Mouse (Mus musculus): ENCODE results near the gene 1810062G17Rik.

Gene 1810062G17Rik

GRCm38 (mm10) chr3:36475532-36476087 lies at the start of gene 1810062G17Rik, which contains the start of gene Anxa5:
TSS of gene 1810062G17Rik (plus strand) at chr3:36475937.
TSS of gene Anxa5 (minus strand) at chr3:36475894.
- peak; percentile 90 for DNase-seq

DNA sequence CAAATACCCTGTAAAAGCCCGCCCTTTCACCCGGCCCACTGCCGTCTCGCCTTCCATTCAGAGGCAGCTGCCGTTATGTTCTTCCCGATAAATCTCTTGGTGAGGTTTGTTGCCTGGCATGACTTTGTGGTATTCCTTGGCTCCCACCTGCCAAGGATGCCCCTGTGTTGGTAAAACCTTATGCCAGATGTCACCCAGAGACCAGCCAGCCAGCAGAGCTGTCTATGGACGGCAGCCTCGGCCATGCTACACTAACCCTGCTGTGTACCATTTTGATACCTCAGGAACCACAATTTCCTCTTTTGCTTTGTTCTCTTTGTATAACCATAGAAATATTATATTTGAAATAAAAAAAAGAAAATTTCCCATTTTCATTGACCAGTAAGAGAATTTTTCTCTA lies 48.4 kb upstream of the 1810062G17Rik start:
- DNase-seq = no peak

DNA sequence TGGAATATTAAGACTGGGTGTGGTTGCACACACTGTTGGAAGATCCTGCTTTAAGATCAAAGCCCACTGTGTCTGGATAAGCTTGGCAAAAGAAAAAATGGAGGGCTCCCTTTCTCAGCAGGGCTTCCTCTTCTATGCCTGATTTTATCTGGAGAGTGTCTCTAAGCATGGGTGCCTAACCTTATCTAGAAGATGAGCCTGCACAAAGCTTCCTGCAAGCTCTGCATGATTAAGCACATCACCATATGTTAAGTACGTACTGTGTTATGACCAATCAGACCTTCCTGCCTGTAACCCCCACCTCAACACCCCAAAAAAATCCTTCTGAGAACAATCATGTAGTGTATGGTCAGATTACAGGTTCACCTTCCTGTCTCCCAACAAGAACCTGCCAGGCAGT lies 45.4 kb upstream of the 1810062G17Rik start:
- no peak for DNase-seq

DNA sequence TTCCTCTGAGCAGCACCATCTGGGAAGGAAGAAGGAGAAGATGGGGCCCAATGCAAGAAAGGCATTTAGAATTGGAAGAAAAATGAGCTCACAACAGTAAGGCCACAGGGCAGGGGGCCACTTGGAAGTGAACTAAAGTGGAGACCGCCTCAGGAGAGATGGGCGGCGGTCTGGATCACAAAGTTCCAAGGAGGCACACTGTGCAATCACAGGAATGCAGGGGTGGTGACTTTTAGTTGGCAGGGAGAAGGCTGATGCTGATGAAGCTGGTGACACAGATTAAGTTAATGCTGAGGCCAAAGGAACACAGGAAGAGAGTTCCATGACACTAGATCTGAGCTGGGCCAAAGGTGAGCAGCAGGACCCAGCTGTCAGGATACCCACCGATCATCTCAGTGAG lies 35.5 kb upstream of the 1810062G17Rik start:
- DNase-seq = no peak

- DNase-seq = no peak
Measured at GRCm38 (mm10) chr3:36442426-36442825, 33.3 kb upstream of the 1810062G17Rik start.

GRCm38 (mm10) chr3:36446041-36446440 lies 29.7 kb upstream of the 1810062G17Rik start:
- DNase-seq = no peak

DNA sequence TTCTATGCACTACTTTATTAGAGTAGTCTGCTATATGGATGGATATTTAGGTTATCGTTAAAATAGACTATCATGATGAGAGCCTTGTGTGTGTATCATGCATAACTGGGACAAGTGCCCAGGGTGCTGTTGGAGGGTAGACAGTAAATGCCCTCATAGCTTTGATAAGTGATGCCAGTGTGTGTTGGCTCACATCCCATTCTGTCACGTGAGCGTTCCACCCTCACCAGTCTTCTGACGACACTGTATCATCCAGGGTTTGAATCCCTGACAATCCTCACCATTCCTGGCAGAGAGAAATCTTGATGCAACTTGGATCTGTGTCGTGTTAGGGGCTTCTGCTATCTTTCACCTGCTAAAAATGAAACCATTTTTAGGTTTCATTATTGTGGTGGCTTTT lies 29.2 kb upstream of the 1810062G17Rik start:
- DNase-seq = no peak

GRCm38 (mm10) chr3:36446918-36447317 lies 28.8 kb upstream of the 1810062G17Rik start:
- no peak for DNase-seq

- DNase-seq = no peak
Measured at GRCm38 (mm10) chr3:36449292-36450165, 26.2 kb upstream of the 1810062G17Rik start.

GRCm38 (mm10) chr3:36452502-36452901 lies 23.2 kb upstream of the 1810062G17Rik start:
- no peak for DNase-seq

GRCm38 (mm10) chr3:36455124-36455523 lies 20.6 kb upstream of the 1810062G17Rik start:
- DNase-seq = no peak

- peak; percentile 41 for DNase-seq
Measured at GRCm38 (mm10) chr3:36455566-36455965, 20.2 kb upstream of the 1810062G17Rik start.

- DNase-seq = no peak
Measured at GRCm38 (mm10) chr3:36460717-36461116, 15.0 kb upstream of the 1810062G17Rik start.

GRCm38 (mm10) chr3:36461819-36462218 lies 13.9 kb upstream of the 1810062G17Rik start:
- DNase-seq = no peak

DNA sequence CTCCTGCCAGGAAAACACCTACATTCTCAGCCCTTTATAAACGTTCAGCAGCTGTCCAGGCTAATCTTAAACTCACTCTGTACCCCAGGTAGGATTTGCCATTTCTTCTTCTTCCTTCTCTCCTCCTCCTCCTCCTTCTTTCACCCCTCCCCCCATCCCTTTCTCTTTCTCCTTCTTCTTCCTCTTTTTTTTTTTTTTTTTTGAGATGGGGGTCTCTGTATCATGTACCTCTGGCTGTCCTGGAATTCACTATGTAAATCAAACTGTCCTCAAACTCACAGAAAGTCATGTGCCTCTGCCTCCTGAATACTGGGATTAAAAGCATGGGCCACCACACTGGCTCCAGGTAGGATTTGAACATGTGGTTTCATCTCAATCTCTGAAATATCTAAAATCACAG lies 13.4 kb upstream of the 1810062G17Rik start:
- DNase-seq = no peak

DNA sequence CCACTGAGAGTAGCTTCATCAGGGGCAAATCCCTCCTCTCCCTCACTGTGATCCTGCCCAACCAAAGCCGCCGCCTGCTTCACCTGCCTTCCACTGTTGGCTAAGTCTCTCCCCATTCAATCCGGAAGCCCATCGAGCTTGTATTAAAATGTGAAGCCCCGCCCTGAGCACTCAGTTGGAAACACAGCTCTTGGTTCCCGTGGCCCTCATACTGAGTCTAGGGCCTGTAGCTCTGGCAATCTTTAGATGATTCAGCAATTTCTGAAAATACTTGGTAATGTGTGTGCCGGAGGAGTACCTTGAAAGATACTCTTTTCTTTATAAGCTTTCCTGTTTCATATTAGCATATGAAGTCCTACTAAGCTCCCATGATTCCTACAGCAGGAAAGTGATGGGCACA lies 10.2 kb upstream of the 1810062G17Rik start:
- no peak for DNase-seq

DNA sequence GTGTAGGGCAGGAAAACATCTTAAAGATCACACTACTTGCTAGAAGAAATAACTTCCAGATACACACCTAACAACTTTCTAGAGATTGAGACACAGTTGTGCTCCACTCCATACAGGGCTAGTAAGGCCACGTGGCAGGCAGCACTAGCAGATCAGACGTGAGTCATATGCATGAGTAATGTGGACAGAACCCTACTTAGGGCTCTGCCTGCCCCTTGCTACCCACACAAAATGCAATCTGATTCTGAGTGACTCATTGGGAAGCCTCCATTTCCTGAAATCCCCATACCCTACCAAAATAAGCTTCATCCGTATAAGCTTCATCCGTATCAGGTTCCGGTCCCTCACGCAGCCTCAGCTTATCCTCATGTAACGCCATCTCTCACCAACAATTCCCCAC lies 8.1 kb upstream of the 1810062G17Rik start:
- DNase-seq = no peak

DNA sequence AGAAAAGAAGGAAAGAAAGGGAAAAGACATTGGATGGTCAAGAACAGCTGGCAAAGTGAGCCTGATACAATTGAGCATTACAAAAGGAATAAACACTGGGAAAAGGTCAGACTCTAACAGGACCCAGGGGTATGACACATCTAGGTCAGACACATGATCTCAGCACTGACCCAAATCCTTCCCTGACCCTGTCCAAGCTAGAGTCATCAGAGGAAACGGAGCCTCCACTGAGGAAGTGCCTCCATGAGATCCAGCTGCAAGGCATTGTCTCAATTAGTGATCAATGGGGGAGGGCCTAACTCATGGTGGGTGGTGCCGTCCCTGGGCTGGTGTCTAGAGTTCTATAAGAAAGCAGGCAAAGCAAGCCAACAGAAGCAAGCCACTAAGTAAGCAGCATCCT lies 6.9 kb upstream of the 1810062G17Rik start:
- DNase-seq = no peak

DNA sequence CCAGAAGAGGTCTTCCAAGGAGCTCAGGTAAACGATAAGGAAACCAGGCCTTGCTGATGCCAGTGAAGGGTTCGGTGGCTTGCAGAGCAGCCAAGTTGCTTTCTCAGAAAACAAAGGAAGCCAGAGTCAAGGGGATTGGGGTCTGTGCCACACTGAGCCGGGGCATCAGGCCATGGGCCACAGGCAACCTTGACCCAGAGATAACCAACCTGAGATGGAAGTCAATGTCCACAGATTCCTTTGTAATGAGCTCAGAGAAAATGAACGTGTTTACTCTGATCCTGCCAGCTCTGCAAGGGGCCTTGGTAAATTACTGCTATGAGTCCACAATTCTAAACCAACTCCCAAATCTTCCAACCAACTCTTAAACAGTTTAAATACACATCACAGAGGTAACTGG lies 3.9 kb upstream of the 1810062G17Rik start:
- no peak for DNase-seq

GRCm38 (mm10) chr3:36473222-36473621 lies 2.5 kb upstream of the 1810062G17Rik start:
- no peak for DNase-seq

GRCm38 (mm10) chr3:36474421-36474820 lies 1.3 kb upstream of the 1810062G17Rik start:
- no peak for DNase-seq

- peak; percentile 38 for DNase-seq
Measured at GRCm38 (mm10) chr3:36474938-36475483, 726 bp upstream of the 1810062G17Rik start.

- peak; percentile 24 for DNase-seq
Measured at GRCm38 (mm10) chr3:36476261-36477155, 771 bp downstream of the 1810062G17Rik start.
